Mouse (Mus musculus) liver, embryonic 14.5 days (tissue): ENCODE results near the gene Zfp385b. TPM values are rescaled to one million over a fixed set of nuclear protein-coding genes. Genes with fewer than 3 reads are reported as not detected.

Experiments
- ATAC-seq: fragments of 200-750 bp; cut with Nextera tagmentation; 2 replicates; pipeline ENCODE4 v1.8.0; 2017; ENCODE audit warnings: moderate number of reproducible peaks, mild to moderate bottlenecking, moderate library complexity; ENCODE audit not compliant: insufficient read depth
- DNase-seq, 3 experiments: peaks; one replicate each; pipeline ENCODE4 v3.0.0-alpha.2; 2012 to 2013; ENCODE audit warnings: low read depth in 3 of 3, low spot score in 3 of 3
- H3K27ac ChIP-seq: fragments of 300-500 bp; sonication (generic); 2 replicates; pipeline ENCODE4 v1.5.1; 2014; ENCODE audit warnings: moderate library complexity, mild to moderate bottlenecking, control low read depth, inconsistent platforms
- H3K27me3 ChIP-seq: fragments of 300-500 bp; sonication (generic); 2 replicates; pipeline ENCODE4 v1.6.1; 2014; ENCODE audit warnings: mild to moderate bottlenecking, low read length, moderate library complexity; ENCODE audit not compliant: control insufficient read depth, insufficient read depth
- H3K36me3 ChIP-seq: fragments of 300-500 bp; sonication (generic); replicated peaks from 2 replicates; pipeline ENCODE4 v1.6.1; 2014; ENCODE audit warnings: low read depth; ENCODE audit not compliant: control insufficient read depth, insufficient read depth
- H3K4me1 ChIP-seq, 2 experiments: fragments of 200-500 bp in 1 of 2; fragments of 300-500 bp in 1 of 2; sonication (generic) in 1 of 2; replicated peaks; 2 replicates each; pipeline ENCODE4 v1.6.1; 2012 to 2014; ENCODE audit warnings: antibody characterized with exemption in 1 of 2, inconsistent platforms in 1 of 2, low read length in 1 of 2; ENCODE audit not compliant: control insufficient read depth in 2 of 2, insufficient read depth in 2 of 2
- H3K4me2 ChIP-seq: fragments of 300-500 bp; sonication (generic); 2 replicates; pipeline ENCODE4 v1.6.1; 2014; ENCODE audit warnings: low read depth, mild to moderate bottlenecking, control low read depth, moderate library complexity
- H3K4me3 ChIP-seq, 2 experiments: fragments of 200-500 bp in 1 of 2; fragments of 300-500 bp in 1 of 2; sonication (generic) in 1 of 2; 2 replicates each; pipeline ENCODE4 v1.5.1; 2012 to 2014; ENCODE audit warnings: low read depth in 2 of 2, low read length in 2 of 2, mild to moderate bottlenecking in 2 of 2, control low read depth in 1 of 2, inconsistent platforms in 1 of 2, moderate library complexity in 1 of 2; ENCODE audit not compliant: insufficient read depth in 1 of 2
- H3K9ac ChIP-seq: fragments of 300-500 bp; sonication (generic); replicated peaks from 2 replicates; pipeline ENCODE4 v1.6.1; 2014; ENCODE audit warnings: mild to moderate bottlenecking, control low read depth, moderate library complexity
- H3K9me3 ChIP-seq: fragments of 300-500 bp; sonication (generic); 2 replicates; pipeline ENCODE4 v1.6.1; 2016; ENCODE audit warnings: low read length, mixed read lengths; ENCODE audit not compliant: control insufficient read depth
- CTCF ChIP-seq: IDR thresholded peaks from 2 replicates; pipeline ENCODE4 v1.5.1; 2016; ENCODE audit warnings: antibody characterized with exemption, low read depth, control low read depth
- EP300 ChIP-seq: IDR thresholded peaks from 2 replicates; pipeline ENCODE4 v1.6.1; 2016; ENCODE audit warnings: antibody characterized with exemption, low read depth
- WGBS: fragments of 180-500 bp; shearing (Covaris S2); extraction: QIAGEN DNeasy Blood & Tissue Kit; methylation state at CpG from one replicate; pipeline ENCODE4 v1.1.7; 2014; ENCODE audit not compliant: insufficient replicate concordance; 5-methylcytosine and 5-hydroxymethylcytosine counted together
- polyA plus RNA-seq, 2 experiments: library from polyadenylated mRNA; depleted of rRNA in 1 of 2; stranded (reverse) in 1 of 2; unstranded in 1 of 2; fragments of >200 nt; fragmentation: Nextera tagmentation in 1 of 2; extraction: Ambion mirVana in 1 of 2; gene quantifications; 2 replicates each; pipeline versions ENCODE4 v1.2.1 to v1.2.3; 2012 to 2014

Zfp385b gene
- polyA plus RNA-seq, 2 experiments = 2.8 TPM

DNA sequence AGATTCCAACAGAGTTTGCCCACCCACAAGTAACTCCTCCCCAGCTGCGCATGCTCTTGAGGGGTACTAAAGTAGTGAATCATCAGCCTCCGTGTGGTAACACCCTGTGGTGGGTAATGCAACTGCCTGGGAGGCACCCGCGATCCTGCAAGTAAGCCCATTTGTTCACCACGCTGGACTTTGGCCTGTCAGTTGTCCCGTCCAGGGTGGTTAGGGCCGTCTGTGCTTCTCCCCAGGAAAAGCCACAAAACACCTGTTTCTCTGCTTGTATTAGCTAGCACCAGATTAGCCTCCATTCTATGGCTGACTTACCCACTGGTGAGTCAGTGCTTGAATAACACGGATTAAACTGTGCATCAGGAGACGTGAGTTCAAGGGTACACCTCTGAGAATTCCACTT lies 442.6 kb downstream of the Zfp385b start:
- TF ChIP-seq CTCF (no peak), EP300 (no peak)
- no peak for ATAC-seq

DNA sequence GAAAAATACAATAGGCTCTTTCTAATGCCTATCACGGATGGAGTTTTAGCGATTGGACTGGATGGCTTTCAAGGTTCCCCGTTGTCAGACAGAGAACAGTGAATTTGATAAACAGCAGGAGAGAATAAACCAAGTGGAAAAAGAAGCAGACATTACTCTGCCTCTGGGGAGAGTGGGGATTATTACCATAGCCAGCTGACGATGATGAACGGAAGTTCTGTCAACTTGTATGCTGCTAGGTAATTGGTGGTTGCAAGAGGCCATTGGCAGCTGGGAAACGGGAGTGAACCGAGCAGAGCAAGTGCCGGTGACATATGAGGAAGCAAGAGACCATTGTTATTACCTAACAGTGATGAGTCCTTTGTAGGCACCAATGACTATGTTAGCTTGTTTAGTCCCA lies 444.3 kb downstream of the Zfp385b start:
- Histone ChIP-seq H3K27ac (no peak overlapping the region), H3K36me3 (no peaks in the 10 kb centered on the region), H3K4me2 (no peak overlapping the region), H3K9me3 (no peaks in the 10 kb centered on the region), H3K27me3 (no peaks in the 10 kb centered on the region), H3K4me3 (no peak overlapping the region), H3K4me1 (no peaks in the 10 kb centered on the region), H3K9ac (no peak overlapping the region)
- WGBS = 67% methylated on average over 8 of the region's 8 CpGs
- DNase-seq (no peak), ATAC-seq (no peak)
- TF ChIP-seq CTCF = no peak
- no peak for TF ChIP-seq EP300

More for the DNA sequence above, 442.6 kb downstream of the Zfp385b start:
- no peaks in the 10 kb centered on the region for H3K9me3 ChIP-seq
- DNase-seq = no peak
- 58% methylated on average over 9 of the region's 9 CpGs for WGBS
- no peaks in the 10 kb centered on the region for H3K27me3 ChIP-seq
- no peak overlapping the region for H3K4me3 ChIP-seq
- no peaks in the 10 kb centered on the region for H3K36me3 ChIP-seq
- no peak overlapping the region for H3K4me2 ChIP-seq
- no peak overlapping the region for H3K9ac ChIP-seq
- no peak overlapping the region for H3K27ac ChIP-seq
- H3K4me1 ChIP-seq = no peaks in the 10 kb centered on the region

DNA sequence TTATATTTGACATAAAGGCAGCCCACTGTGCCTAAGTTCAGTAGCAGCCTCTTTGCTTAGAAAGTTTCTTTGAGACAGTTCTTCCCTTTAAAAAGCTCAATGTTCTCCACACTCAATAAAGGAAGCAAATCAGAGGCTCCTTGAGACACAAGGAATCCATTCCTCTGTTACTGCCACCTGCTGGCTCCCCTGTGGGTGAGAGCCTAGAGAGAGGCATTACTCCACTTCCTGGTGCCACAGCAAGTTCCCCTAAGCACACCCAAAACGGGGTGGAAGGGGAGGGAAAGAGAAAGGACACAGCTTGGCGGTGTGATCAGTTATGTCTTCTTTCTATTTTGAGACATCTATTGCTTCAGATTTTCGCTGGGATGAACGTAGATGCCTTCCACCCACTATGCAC lies 450.3 kb downstream of the Zfp385b start:
- no peak overlapping the region for H3K4me2 ChIP-seq
- no peak overlapping the region for H3K4me3 ChIP-seq
- WGBS = 40% methylated on average over 4 of the region's 4 CpGs
- H3K36me3 ChIP-seq = no peaks in the 10 kb centered on the region
- H3K9ac ChIP-seq = no peak overlapping the region
- no peak overlapping the region for H3K27ac ChIP-seq
- ATAC-seq (no peak), DNase-seq (no peak)
- H3K9me3 ChIP-seq = no peaks in the 10 kb centered on the region
- TF ChIP-seq CTCF (no peak), EP300 (no peak)
- H3K4me1 ChIP-seq = no peaks in the 10 kb centered on the region
- H3K27me3 ChIP-seq = no peaks in the 10 kb centered on the region

Other genes starting within 250 kb of the Zfp385b start
- gene Cwc22, start 126.7 kb upstream of the Zfp385b start, polyA plus RNA-seq (2012; rRNA removed) = 7.7 and 15.8 TPM in 2 replicates
- gene Cwc22, start 126.7 kb upstream of the Zfp385b start, polyA plus RNA-seq (2014; fragmentation: Nextera tagmentation; extraction: Ambion mirVana) = 11.0 and 14.7 TPM in 2 replicates